Mouse (Mus musculus) hematopoietic stem cell, adult 5-6 weeks (primary cell): ENCODE measurements at regions not wholly inside any gene's neighbourhood (a gene's known extent, or its start where the extent isn't known, plus 50 kb on each side); places are given as distances from the start of the nearest gene placed in this dataset.

Experiments
- ATAC-seq, 2 experiments: fragments of 125-278 bp in 1 of 2; replicated peaks in 1 of 2; 2 replicates each; pipeline ENCODE4 v1.8.0; 2016 to 2017; ENCODE audit warnings: inconsistent platforms in 2 of 2, mild to moderate bottlenecking in 2 of 2, moderate number of reproducible peaks in 2 of 2, low read depth in 1 of 2, moderate TSS enrichment in 1 of 2; ENCODE audit not compliant: low FRiP score in 2 of 2, poor library complexity in 2 of 2, severe bottlenecking in 2 of 2, insufficient read depth in 1 of 2, low TSS enrichment in 1 of 2

GRCm38 (mm10) chr3:9884691-9885354 is 203.1 kb upstream of the Gm9833 start:
- ATAC-seq, result peak; percentile 55 to 59

- no peak for ATAC-seq
Observed at GRCm38 (mm10) chr3:9885565-9885964, 202.3 kb upstream of the Gm9833 start.

- ATAC-seq, result no peak
Observed at GRCm38 (mm10) chr3:9886077-9886476, 201.8 kb upstream of the Gm9833 start.

- ATAC-seq, result peak; percentile 84 to 85
Observed at GRCm38 (mm10) chr3:9886765-9887626, 200.9 kb upstream of the Gm9833 start.

GRCm38 (mm10) chr3:9887627-9887994 is 200.3 kb upstream of the Gm9833 start:
- no peak for ATAC-seq

- ATAC-seq, result no peak
Observed at GRCm38 (mm10) chr3:9888051-9888450, 199.9 kb upstream of the Gm9833 start.

GRCm38 (mm10) chr3:9892884-9893494 is 194.9 kb upstream of the Gm9833 start:
- no peak for ATAC-seq

GRCm38 (mm10) chr3:9895396-9896135 is 192.3 kb upstream of the Gm9833 start:
- ATAC-seq, result peak; percentile 41 to 57; a peak in 2 of 4 replicates

- ATAC-seq, result no peak
Observed at GRCm38 (mm10) chr3:9896303-9896702, 191.6 kb upstream of the Gm9833 start.

GRCm38 (mm10) chr3:9901663-9902062 is 186.2 kb upstream of the Gm9833 start:
- ATAC-seq, result no peak

GRCm38 (mm10) chr3:9913357-9913756 is 174.6 kb upstream of the Gm9833 start:
- ATAC-seq, result 0 out of 4 replicates have a peak, but pooled peaks of 1 of the 2 experiments have one; percentile 45

- ATAC-seq, result no peak
Observed at GRCm38 (mm10) chr3:9916538-9917106, 171.3 kb upstream of the Gm9833 start.

- no peak for ATAC-seq
Observed at GRCm38 (mm10) chr3:9920331-9920730, 167.6 kb upstream of the Gm9833 start.

- ATAC-seq, result no peak
Observed at GRCm38 (mm10) chr3:9921730-9922129, 166.2 kb upstream of the Gm9833 start.

- no peak for ATAC-seq
Observed at GRCm38 (mm10) chr3:9922541-9923046, 165.3 kb upstream of the Gm9833 start.

- peak; percentile 93 to 95 for ATAC-seq
Observed at GRCm38 (mm10) chr3:9924630-9925029, 163.3 kb upstream of the Gm9833 start.

GRCm38 (mm10) chr3:9936853-9937441 is 151.0 kb upstream of the Gm9833 start:
- ATAC-seq, result no peak
